Comparison of ENCODE assay signal across 8 mouse cellular contexts in genomic region chr3:100440009-100440408, GRCm38 (mm10). TPM values are rescaled to one million over a fixed set of nuclear protein-coding genes. Genes with fewer than 3 reads are reported as not detected.
DNase-seq lines count a peak whose midpoint lies in the region; ATAC-seq and TF ChIP-seq lines count a peak whose summit lies in the region.

No protein-coding gene starts in this region.

- H3K36me3 ChIP-seq in embryonic facial prominence, embryonic 14.5 days (ENCODE audit: control insufficient read depth, insufficient read depth, low read length) = no peaks in the 10 kb centered on the region
- no peaks in the 10 kb centered on the region for H3K36me3 ChIP-seq in embryonic facial prominence, embryonic 10.5 days (replicated peaks)
- H3K36me3 ChIP-seq in midbrain, postnatal 0 days (ENCODE audit: insufficient read depth, low read length) = no peaks in the 10 kb centered on the region
- H3K36me3 ChIP-seq in midbrain, embryonic 10.5 days = no peaks in the 10 kb centered on the region
- H3K36me3 ChIP-seq in liver, adult 2 months (ENCODE audit: control insufficient read depth, insufficient read depth, low read length) = no peaks in the 10 kb centered on the region

- no peaks in the 10 kb centered on the region for H3K9me3 ChIP-seq in embryonic facial prominence, embryonic 14.5 days (ENCODE audit: control insufficient read depth, low read length)
- no peaks in the 10 kb centered on the region for H3K9me3 ChIP-seq in embryonic facial prominence, embryonic 10.5 days
- H3K9me3 ChIP-seq in midbrain, postnatal 0 days (ENCODE audit: low read length) = no peaks in the 10 kb centered on the region
- no peaks in the 10 kb centered on the region for H3K9me3 ChIP-seq in midbrain, embryonic 10.5 days (replicated peaks)

- no peak for DNase-seq in embryonic facial prominence, embryonic 14.5 days (ENCODE audit: low spot score)
- no peak for DNase-seq in embryonic facial prominence, embryonic 10.5 days (ENCODE audit: low spot score)
- DNase-seq in midbrain, postnatal 0 days (ENCODE audit: low spot score) = peak; percentile 75
- no peak for DNase-seq in midbrain, embryonic 10.5 days (ENCODE audit: low spot score)
- peak; percentile 43 for DNase-seq in liver, adult 2 months (ENCODE audit: extremely low read depth, low read depth, low spot score)
- DNase-seq in gastrocnemius, adult 18-20 months (ENCODE audit: low spot score) = no peak
- no peak for DNase-seq in gastrocnemius, postnatal 10 days

- no peak for TF ChIP-seq CTCF in midbrain, postnatal 0 days (IDR thresholded peaks at IDR 0.05)
- TF ChIP-seq CTCF in liver, adult 2 months (IDR thresholded peaks at IDR 0.05; ENCODE audit: low read depth, low read length) = no peak

- no peaks in the 10 kb centered on the region for H3K4me1 ChIP-seq in embryonic facial prominence, embryonic 14.5 days (ENCODE audit: control insufficient read depth, insufficient read depth, low read length)
- H3K4me1 ChIP-seq in embryonic facial prominence, embryonic 10.5 days = 0 out of 2 replicates have a peak, but pooled peaks cover 8% of the 10 kb centered on the region
- no peaks in the 10 kb centered on the region for H3K4me1 ChIP-seq in midbrain, postnatal 0 days (ENCODE audit: insufficient read depth, low read length)
- H3K4me1 ChIP-seq in midbrain, embryonic 10.5 days = no peaks in the 10 kb centered on the region
- no peaks in the 10 kb centered on the region for H3K4me1 ChIP-seq in liver, adult 2 months (ENCODE audit: control insufficient read depth, insufficient read depth, low read length)

- H3K79me2 ChIP-seq in liver, adult 2 months (ENCODE audit: control insufficient read depth, insufficient read depth, low read length) = no peaks in the 10 kb centered on the region

- TF ChIP-seq POLR2A in liver, adult 2 months (IDR thresholded peaks at IDR 0.05; ENCODE audit: extremely low read depth, insufficient read depth, low read length) = no peak

- no peak overlapping the region for H3K9ac ChIP-seq in embryonic facial prominence, embryonic 14.5 days (ENCODE audit: low read depth, low read length)
- H3K9ac ChIP-seq in midbrain, postnatal 0 days (replicated peaks; ENCODE audit: low read length, poor library complexity, severe bottlenecking) = no peak overlapping the region
- H3K9ac ChIP-seq in liver, adult 2 months (ENCODE audit: low read depth, low read length) = no peak overlapping the region

- H3K4me3 ChIP-seq in embryonic facial prominence, embryonic 14.5 days (ENCODE audit: low read depth, low read length) = no peak overlapping the region
- no peak overlapping the region for H3K4me3 ChIP-seq in embryonic facial prominence, embryonic 10.5 days
- no peak overlapping the region for H3K4me3 ChIP-seq in midbrain, postnatal 0 days (ENCODE audit: low read depth, low read length)
- H3K4me3 ChIP-seq in midbrain, embryonic 10.5 days = no peak overlapping the region
- no peak overlapping the region for H3K4me3 ChIP-seq in liver, adult 2 months (ENCODE audit: insufficient read depth, low read depth, low read length)

- H3K27ac ChIP-seq in embryonic facial prominence, embryonic 14.5 days (replicated peaks; ENCODE audit: low read depth, low read length) = no peak overlapping the region
- no peak overlapping the region for H3K27ac ChIP-seq in embryonic facial prominence, embryonic 10.5 days (replicated peaks)
- H3K27ac ChIP-seq in midbrain, postnatal 0 days (ENCODE audit: low read depth, low read length) = no peak overlapping the region
- no peak overlapping the region for H3K27ac ChIP-seq in midbrain, embryonic 10.5 days (replicated peaks)
- H3K27ac ChIP-seq in liver, adult 2 months (replicated peaks; ENCODE audit: insufficient read depth, low read depth, low read length) = no peak overlapping the region

- peak; percentile 60; the same call in 1 of the 2 replicates for ATAC-seq in embryonic facial prominence, embryonic 14.5 days (ENCODE audit: low read depth)
- ATAC-seq in midbrain, postnatal 0 days (ENCODE audit: low FRiP score) = no peak
- peak; percentile 13; the same call in 1 of the 2 replicates for ATAC-seq in neutrophil, adult 5-6 weeks (ENCODE audit: extremely low read depth, insufficient number of reproducible peaks, low FRiP score, poor library complexity, severe bottlenecking)

- 63% methylated on average over 6 of the region's 6 CpGs for WGBS in embryonic facial prominence, embryonic 14.5 days
- 84% methylated on average over 6 of the region's 6 CpGs for WGBS in embryonic facial prominence, embryonic 10.5 days
- WGBS in midbrain, postnatal 0 days = 64% methylated on average over 6 of the region's 6 CpGs
- WGBS in midbrain, embryonic 10.5 days = 75% methylated on average over 6 of the region's 6 CpGs
- WGBS in liver, adult 2 months = 32% methylated on average over 6 of the region's 6 CpGs

- no peaks in the 10 kb centered on the region for H3K27me3 ChIP-seq in embryonic facial prominence, embryonic 14.5 days (replicated peaks; ENCODE audit: control insufficient read depth, insufficient read depth, low read length)
- no peaks in the 10 kb centered on the region for H3K27me3 ChIP-seq in embryonic facial prominence, embryonic 10.5 days (replicated peaks; ENCODE audit: low read depth, poor library complexity, severe bottlenecking)
- H3K27me3 ChIP-seq in midbrain, postnatal 0 days (ENCODE audit: insufficient read depth, low read length) = no peaks in the 10 kb centered on the region
- no peaks in the 10 kb centered on the region for H3K27me3 ChIP-seq in midbrain, embryonic 10.5 days (ENCODE audit: low read depth, poor library complexity, severe bottlenecking)
- no peaks in the 10 kb centered on the region for H3K27me3 ChIP-seq in liver, adult 2 months (ENCODE audit: control insufficient read depth, insufficient read depth, low read length)

- H3K4me2 ChIP-seq in embryonic facial prominence, embryonic 14.5 days (ENCODE audit: low read depth, low read length) = no peak overlapping the region
- no peak overlapping the region for H3K4me2 ChIP-seq in midbrain, postnatal 0 days (ENCODE audit: low read depth, low read length, poor library complexity, severe bottlenecking)

RNA-seq across cellular contexts. Expression of gene Tent5c, which starts 49.1 kb away (rescaled TPM):
- polyA plus RNA-seq in embryonic facial prominence, embryonic 14.5 days (2014; fragmentation: Nextera tagmentation; extraction: Ambion mirVana) = 8.7 and 13.2 TPM in 2 replicates
- 1.2 and 1.7 TPM in 2 replicates for polyA plus RNA-seq in embryonic facial prominence, embryonic 10.5 days (2016; fragmentation: Nextera tagmentation; extraction: Ambion mirVana)
- total RNA-seq in midbrain, postnatal 0 days (2014; rRNA removed) = 1.9 and 2.1 TPM in 2 replicates
- polyA plus RNA-seq in midbrain, postnatal 0 days (2015; fragmentation: Nextera tagmentation; extraction: Ambion mirVana) = 0.56 and 0.69 TPM in 2 replicates
- polyA plus RNA-seq in midbrain, embryonic 10.5 days (2016; fragmentation: Nextera tagmentation; extraction: Ambion mirVana) = 1.6 and 1.8 TPM in 2 replicates
- total RNA-seq in liver, adult 2 months (2014; rRNA removed) = 6.7 and 9.4 TPM in 2 replicates
- 2.3 and 3.1 TPM in 2 replicates for polyA plus RNA-seq in liver, adult 2 months (2012; rRNA removed)
- total RNA-seq in neutrophil, adult 5-6 weeks (2017) = 107 and 110 TPM in 2 replicates
- 1 to 10 TPM; 1.4 to 1.8 TPM for total RNA-seq in gastrocnemius, adult 18-20 months (2021)
- total RNA-seq in gastrocnemius, postnatal 10 days (2021) = 1 to 10 TPM; 6.0 to 8.8 TPM

Comparison
In these comparisons a context has a peak if more than half of its experiments do, and no peak if none do; other contexts are left out.
1. DNase-seq: peak in midbrain, postnatal 0 days (single experiment) and liver, adult 2 months (single experiment); none in embryonic facial prominence, embryonic 14.5 days (single experiment), embryonic facial prominence, embryonic 10.5 days (single experiment), midbrain, embryonic 10.5 days (single experiment), gastrocnemius, adult 18-20 months (single experiment) and gastrocnemius, postnatal 10 days (single experiment).
2. RNA of gene Tent5c, which starts 49.1 kb away (total RNA-seq): 107 to 110 TPM in neutrophil, adult 5-6 weeks; 6.0 to 8.8 TPM in gastrocnemius, postnatal 10 days, 6.7 to 9.4 TPM in liver, adult 2 months, 1.9 to 2.1 TPM in midbrain, postnatal 0 days and 1.4 to 1.8 TPM in gastrocnemius, adult 18-20 months; every median in the first group is over 10 times any median in the second.